Mouse (Mus musculus) kidney, postnatal 0 days (tissue): ENCODE measurements around the gene Gipr. TPM values are rescaled to one million over a fixed set of nuclear protein-coding genes. Genes with fewer than 3 reads are reported as not detected.

Experiments used
- ATAC-seq: fragments of 200-750 bp; cut with Nextera tagmentation; replicated peaks from 2 replicates; pipeline ENCODE4 v1.8.0; 2017; ENCODE audit warnings: low read depth, moderate number of reproducible peaks, moderate TSS enrichment, moderate library complexity; ENCODE audit not compliant: low FRiP score
- DNase-seq: peaks from one replicate; pipeline ENCODE4 v3.0.0-alpha.2; 2016; ENCODE audit warnings: low spot score
- H3K27ac ChIP-seq: fragments of 300-500 bp; sonication (generic); 2 replicates; pipeline ENCODE4 v1.5.1; 2014; ENCODE audit warnings: mild to moderate bottlenecking
- H3K27me3 ChIP-seq: fragments of 300-500 bp; sonication (generic); 2 replicates; pipeline ENCODE4 v1.6.1; 2014; ENCODE audit warnings: low read length, mixed read lengths; ENCODE audit not compliant: insufficient read depth
- H3K36me3 ChIP-seq: fragments of 300-500 bp; sonication (generic); 2 replicates; pipeline ENCODE4 v1.6.1; 2014; ENCODE audit warnings: low read length, mixed read lengths; ENCODE audit not compliant: insufficient read depth
- H3K4me1 ChIP-seq: fragments of 300-500 bp; sonication (generic); replicated peaks from 2 replicates; pipeline ENCODE4 v1.6.1; 2014; ENCODE audit warnings: antibody characterized with exemption, low read length, mixed read lengths; ENCODE audit not compliant: insufficient read depth
- H3K4me2 ChIP-seq: fragments of 300-500 bp; sonication (generic); 2 replicates; pipeline ENCODE4 v1.6.1; 2014; ENCODE audit warnings: mild to moderate bottlenecking, low read length, moderate library complexity, mixed read lengths
- H3K4me3 ChIP-seq: fragments of 300-500 bp; sonication (generic); replicated peaks from 2 replicates; pipeline ENCODE4 v1.5.1; 2014; ENCODE audit warnings: low read depth, low read length
- H3K9ac ChIP-seq: fragments of 300-500 bp; sonication (generic); 2 replicates; pipeline ENCODE4 v1.6.1; 2014; ENCODE audit warnings: low read depth, low read length
- H3K9me3 ChIP-seq: fragments of 300-500 bp; sonication (generic); replicated peaks from 2 replicates; pipeline ENCODE4 v1.6.1; 2016; ENCODE audit warnings: low read length, inconsistent platforms, mixed read lengths
- CTCF ChIP-seq: IDR thresholded peaks from 2 replicates; pipeline ENCODE4 v1.5.1; 2016; ENCODE audit warnings: antibody characterized with exemption, low read depth, mild to moderate bottlenecking, moderate library complexity
- WGBS: fragments of 180-500 bp; shearing (Covaris S2); extraction: QIAGEN DNeasy Blood & Tissue Kit; methylation state at CpG from one replicate; pipeline ENCODE4 v1.1.7; 2014; 5-methylcytosine and 5-hydroxymethylcytosine counted together
- polyA plus RNA-seq: library from polyadenylated mRNA; unstranded; fragments of >200 nt; fragmentation: Nextera tagmentation; extraction: Ambion mirVana; gene quantifications from 2 replicates; pipeline ENCODE4 v1.2.1, GENCODE M21; 2015

Gene Gipr
- polyA plus RNA-seq, 1 experiment from 2014 or later, result 0.09 TPM

DNA sequence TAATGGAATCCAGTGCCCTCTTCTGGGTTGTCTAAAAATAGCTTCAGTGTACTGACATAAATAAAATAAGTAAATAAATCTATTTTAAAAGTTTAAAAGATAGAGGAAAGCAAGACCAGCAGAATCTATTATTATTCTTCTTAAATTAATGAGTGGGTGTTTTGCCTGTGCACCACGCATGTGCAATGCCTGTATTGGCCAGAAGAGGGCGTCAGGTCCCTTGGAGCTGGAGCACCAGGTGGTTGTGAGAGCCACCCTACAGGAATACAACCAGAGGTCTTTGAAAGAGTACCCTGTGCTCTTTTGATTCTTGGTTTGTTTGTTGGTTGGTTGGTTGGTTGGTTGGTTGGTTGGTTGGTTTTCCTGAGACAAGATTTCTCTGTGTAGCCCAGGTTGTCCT is 32.1 kb upstream of the Gipr start:
- Histone ChIP-seq H3K9ac (no peak overlapping the region), H3K4me3 (no peak overlapping the region), H3K4me1 (no peaks in the 10 kb centered on the region), H3K4me2 (no peak overlapping the region), H3K27ac (no peak overlapping the region), H3K27me3 (no peaks in the 10 kb centered on the region), H3K36me3 (peaks cover 28% of the 10 kb centered on the region; the same call in 1 of the 2 replicates), H3K9me3 (no peaks in the 10 kb centered on the region)
- ATAC-seq, result no peak
- WGBS, result 33% methylated on average over 2 of the region's 2 CpGs
- peak; percentile 66 for TF ChIP-seq CTCF
- no peak for DNase-seq

DNA sequence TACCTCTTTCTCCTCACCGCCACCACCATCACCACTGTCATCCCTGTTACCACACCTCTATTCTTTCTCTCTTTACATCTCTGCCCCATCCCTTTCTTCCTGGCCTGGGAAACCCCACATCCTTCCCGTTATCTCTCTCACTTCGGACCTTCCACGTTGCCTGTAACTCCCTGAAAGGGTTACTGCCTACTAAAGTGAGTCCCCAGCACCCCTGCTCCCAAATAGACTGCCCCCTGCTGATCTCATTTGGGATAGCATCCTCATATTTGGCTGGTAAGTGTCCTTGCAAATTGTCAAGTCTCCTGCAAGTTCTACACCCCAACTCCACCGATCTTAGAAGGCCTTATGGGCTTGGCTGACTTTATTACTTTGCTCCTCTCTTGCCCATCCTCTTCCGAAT is 30.7 kb upstream of the Gipr start:
- no peaks in the 10 kb centered on the region for H3K27me3 ChIP-seq
- H3K9me3 ChIP-seq, result no peaks in the 10 kb centered on the region
- peaks cover 26% of the 10 kb centered on the region; the same call in 1 of the 2 replicates for H3K36me3 ChIP-seq
- no peaks in the 10 kb centered on the region for H3K4me1 ChIP-seq
- H3K9ac ChIP-seq, result no peak overlapping the region
- H3K27ac ChIP-seq, result no peak overlapping the region
- WGBS, result 55% methylated on average over 6 of the region's 6 CpGs
- peak; percentile 64 for TF ChIP-seq CTCF
- ATAC-seq, result no peak
- no peak for DNase-seq
- no peak overlapping the region for H3K4me2 ChIP-seq
- no peak overlapping the region for H3K4me3 ChIP-seq

DNA sequence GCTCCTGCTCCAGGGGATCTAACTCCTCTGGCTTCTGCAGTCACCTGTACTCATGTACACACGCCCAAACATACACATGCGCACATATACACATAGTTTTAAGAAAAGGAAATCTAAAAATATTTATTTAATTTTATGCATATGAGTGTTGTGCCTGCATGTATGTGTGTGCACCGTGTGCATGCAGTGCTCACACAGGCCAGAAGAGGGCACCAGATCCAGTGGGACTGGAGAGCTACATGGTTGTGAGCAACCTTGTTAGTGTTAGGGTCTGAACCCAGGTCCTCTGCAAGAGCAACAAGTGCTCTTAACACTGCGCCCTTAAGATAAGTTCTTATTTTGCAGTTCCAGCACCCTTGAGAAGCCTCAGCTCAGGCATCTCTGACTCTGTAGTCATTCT is 28.7 kb upstream of the Gipr start:
- DNase-seq (no peak), ATAC-seq (no peak)
- H3K36me3 ChIP-seq, result peaks cover 30% of the 10 kb centered on the region; the same call in 1 of the 2 replicates
- no peak overlapping the region for H3K4me3 ChIP-seq
- H3K27ac ChIP-seq, result no peak overlapping the region
- no peaks in the 10 kb centered on the region for H3K27me3 ChIP-seq
- no peak overlapping the region for H3K9ac ChIP-seq
- TF ChIP-seq CTCF, result peak; percentile 39
- no peak overlapping the region for H3K4me2 ChIP-seq
- H3K4me1 ChIP-seq, result no peaks in the 10 kb centered on the region
- WGBS, result 96% methylated on average over 4 of the region's 4 CpGs
- H3K9me3 ChIP-seq, result no peaks in the 10 kb centered on the region

DNA sequence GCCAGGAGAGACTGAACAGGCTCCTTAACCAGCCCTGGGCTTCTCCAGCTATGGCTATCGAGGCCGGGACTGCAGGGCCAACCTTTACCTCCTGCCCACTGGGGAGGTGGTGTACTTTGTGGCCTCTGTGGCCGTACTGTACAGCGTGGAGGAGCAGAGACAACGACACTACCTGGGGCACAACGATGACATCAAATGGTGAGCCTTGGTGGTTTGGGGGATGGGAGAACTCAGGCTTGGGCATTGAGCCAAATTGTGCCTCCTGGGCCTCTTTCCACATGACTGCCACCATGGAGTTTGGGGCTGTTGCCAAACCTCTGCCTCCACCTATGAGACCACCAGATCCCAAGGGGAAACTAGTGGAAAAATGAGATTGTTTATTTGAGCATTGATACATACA is 18.8 kb upstream of the Gipr start:
- DNase-seq, result no peak

DNA sequence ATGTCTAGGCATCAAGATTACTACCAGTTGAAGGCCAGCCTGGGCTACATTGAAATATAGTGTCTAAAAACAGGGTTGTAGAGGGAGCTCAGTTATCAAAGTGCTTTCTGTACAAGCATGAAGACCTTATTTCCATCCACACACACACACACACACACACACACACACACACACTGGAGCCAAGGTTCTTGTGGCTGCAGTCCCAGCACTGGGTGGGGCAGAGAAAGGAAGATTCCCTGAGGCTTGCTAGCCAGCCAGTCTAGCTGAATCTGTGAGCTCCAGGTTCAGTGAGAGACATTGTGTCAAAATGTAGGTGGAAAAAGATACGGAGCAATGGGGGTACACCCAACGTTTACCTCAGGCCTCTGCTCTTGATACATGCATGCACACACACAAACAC is 18.3 kb upstream of the Gipr start:
- WGBS, result 70% methylated on average over 2 of the region's 2 CpGs

More for the DNA sequence above, 18.8 kb upstream of the Gipr start:
- 0 out of 2 replicates have a peak, but pooled peaks cover 11% of the 10 kb centered on the region for H3K36me3 ChIP-seq
- H3K4me3 ChIP-seq, result no peak overlapping the region
- peak overlapping the region; percentile 18; the same call in 1 of the 2 replicates for H3K9ac ChIP-seq
- 46% methylated on average over 6 of the region's 6 CpGs for WGBS
- no peak overlapping the region for H3K4me2 ChIP-seq
- H3K4me1 ChIP-seq, result peaks cover 15% of the 10 kb centered on the region
- TF ChIP-seq CTCF, result no peak
- H3K27ac ChIP-seq, result peak overlapping the region; percentile 55
- peak; percentile 53; the same call in 1 of the 2 replicates for ATAC-seq
- peaks cover 3% of the 10 kb centered on the region; the same call in 1 of the 2 replicates for H3K27me3 ChIP-seq
- no peaks in the 10 kb centered on the region for H3K9me3 ChIP-seq

DNA sequence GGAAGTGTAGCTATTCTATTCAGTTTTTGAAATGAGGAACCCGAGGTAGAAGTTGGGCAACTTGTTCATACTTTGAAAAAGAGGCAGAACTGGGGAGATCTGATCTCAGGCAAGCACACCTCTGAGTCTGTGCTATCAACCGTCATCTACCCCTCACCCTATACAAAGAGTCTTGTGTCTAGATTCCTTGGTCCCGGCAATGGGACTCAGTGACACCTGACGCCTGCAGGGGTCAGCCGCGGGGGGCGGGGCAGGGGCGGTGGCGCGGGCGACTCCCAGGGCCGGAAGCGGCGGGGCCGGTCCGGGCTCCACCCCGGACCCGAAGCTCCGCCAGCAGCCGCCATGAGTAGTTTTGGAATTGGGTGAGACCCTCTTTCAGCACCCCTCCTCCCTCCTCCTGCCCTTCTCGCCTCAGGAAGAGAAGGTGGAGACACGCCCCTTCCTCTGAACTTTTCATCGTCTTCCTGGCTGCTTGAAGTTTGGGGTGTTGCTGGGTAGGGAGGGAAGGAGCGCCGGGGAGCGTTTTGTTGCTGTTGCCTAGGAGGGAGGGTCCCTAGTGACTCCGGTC is 15.0 kb upstream of the Gipr start:
- Histone ChIP-seq H3K9ac (peak overlapping the region; percentile 64), H3K9me3 (no peaks in the 10 kb centered on the region), H3K4me2 (peak overlapping the region; percentile 90), H3K36me3 (0 out of 2 replicates have a peak, but pooled peaks cover under 1% of the 10 kb centered on the region), H3K27ac (peak overlapping the region; percentile 37; the same call in 1 of the 2 replicates), H3K4me3 (peak overlapping the region; percentile 56), H3K27me3 (peaks cover 38% of the 10 kb centered on the region), H3K4me1 (peaks cover 24% of the 10 kb centered on the region)
- TF ChIP-seq CTCF, result no peak
- ATAC-seq, result peak; percentile 33; the same call in 1 of the 2 replicates
- WGBS, result under 1% methylated on average over 27 of the region's 27 CpGs
- peak; percentile 72 for DNase-seq

More for the DNA sequence above, 18.3 kb upstream of the Gipr start:
- Histone ChIP-seq H3K27ac (peak overlapping the region; percentile 55), H3K4me1 (peaks cover 20% of the 10 kb centered on the region), H3K36me3 (0 out of 2 replicates have a peak, but pooled peaks cover 11% of the 10 kb centered on the region), H3K9ac (no peak overlapping the region), H3K4me3 (no peak overlapping the region), H3K4me2 (no peak overlapping the region), H3K9me3 (no peaks in the 10 kb centered on the region), H3K27me3 (peaks cover 8% of the 10 kb centered on the region)
- no peak for TF ChIP-seq CTCF
- ATAC-seq (no peak), DNase-seq (no peak)
